Mouse (Mus musculus): ENCODE measurements around the gene Krtap3-1. TPM values are rescaled to one million over a fixed set of nuclear protein-coding genes. Genes with fewer than 3 reads are reported as not detected.

Krtap3-1 gene
- total RNA-seq, 2 experiments from 2014 or later = not detected

DNA sequence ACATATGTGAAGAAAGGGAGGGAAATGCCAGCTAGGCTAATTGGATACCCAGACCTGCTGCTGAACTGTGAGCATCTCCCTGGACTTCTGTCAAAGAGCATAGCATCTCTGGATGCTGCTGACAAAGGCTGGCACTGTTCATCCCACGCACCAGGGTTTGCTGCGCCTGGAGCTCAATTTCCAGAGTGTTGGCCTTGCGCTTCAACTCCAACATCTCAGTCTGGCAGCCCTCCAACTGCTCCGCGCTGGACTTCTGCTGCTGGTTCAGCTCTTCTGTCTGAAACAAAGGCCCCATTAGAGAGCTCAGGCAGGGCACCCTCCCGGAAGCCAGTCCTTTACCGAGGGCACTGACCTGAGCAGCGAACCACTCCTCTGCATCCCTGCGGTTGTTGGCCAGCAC, 26.7 kb downstream of the Krtap3-1 start:
- intact Hi-C loops (cut with DNase I) = no loop called here
- no peak for DNase-seq

DNA sequence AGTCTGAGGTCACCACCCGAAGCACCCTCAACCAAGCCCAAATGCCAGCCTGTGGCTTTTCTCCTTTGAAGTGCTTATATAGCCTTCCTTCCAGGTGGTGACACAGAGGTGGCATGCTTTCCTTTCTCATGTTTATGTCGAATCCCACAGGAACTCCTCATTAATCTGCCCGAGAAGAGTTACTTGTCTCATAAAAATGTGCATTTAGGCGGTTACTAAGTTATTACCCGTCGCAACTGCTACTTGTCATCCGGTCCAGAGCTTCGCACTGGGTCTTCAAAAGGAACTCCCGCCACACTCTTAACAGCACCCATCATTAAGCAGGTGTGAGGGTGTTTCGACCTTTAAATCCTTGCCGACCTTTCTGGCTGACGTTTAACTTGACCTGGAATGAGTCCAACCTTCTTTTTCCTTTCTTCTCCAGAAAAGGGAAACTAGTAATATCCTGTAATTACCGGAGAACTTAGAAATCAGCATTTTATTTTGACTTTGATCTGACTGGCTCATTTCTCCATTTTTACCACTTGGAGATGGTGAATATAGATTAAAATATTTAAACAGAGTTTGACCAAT, 45.1 kb downstream of the Krtap3-1 start, which contains the start of gene Krt39:
Gene Krt39, minus strand, starts transcription at position 51 of the 573 bp plus-strand sequence.
- DNase-seq = no peak
- intact Hi-C loops (cut with DNase I) = no loop called here

Other genes starting within 250 kb of the Krtap3-1 start
- not detected for gene Krt25, start 243.7 kb downstream of the Krtap3-1 start, total RNA-seq (2021)
- not detected for gene Krt26, start 228.7 kb downstream of the Krtap3-1 start, total RNA-seq (2021)
- gene Krt27, start 215.5 kb downstream of the Krtap3-1 start, total RNA-seq (2021) = not detected
- gene Krt28, start 191.7 kb downstream of the Krtap3-1 start, total RNA-seq (2021) = not detected
- 1 to 10 TPM; 3.3 to 3.5 TPM for gene Krt10, start 177.3 kb downstream of the Krtap3-1 start, total RNA-seq (2021)
- gene Krt12, start 144.4 kb downstream of the Krtap3-1 start, total RNA-seq (2021) = not detected
- under 1 TPM in 1 of 2 experiments, not detected in 1; 0.17 TPM for gene Krt20, start 128.5 kb downstream of the Krtap3-1 start, total RNA-seq (2021)
- gene Krt23, start 73.5 kb downstream of the Krtap3-1 start, total RNA-seq (2021) = not detected
- not detected for gene Krt39, start 45.3 kb downstream of the Krtap3-1 start, total RNA-seq (2021)
- gene Krt40, start 23.5 kb downstream of the Krtap3-1 start, total RNA-seq (2021) = not detected
- not detected for gene Krtap3-3, start 15.8 kb downstream of the Krtap3-1 start, total RNA-seq (2021)
- not detected for gene Krtap3-2, start 9.8 kb downstream of the Krtap3-1 start, total RNA-seq (2021)
- gene Gm11939, start 7.2 kb downstream of the Krtap3-1 start, total RNA-seq (2021) = not detected
- not detected for gene Krtap1-5, start 14.4 kb upstream of the Krtap3-1 start, total RNA-seq (2021)
- gene Krtap1-4, start 17.0 kb upstream of the Krtap3-1 start, total RNA-seq (2021) = not detected
- gene Krtap1-3, start 24.7 kb upstream of the Krtap3-1 start, total RNA-seq (2021) = not detected
- not detected for gene Krtap9-3, start 31.5 kb upstream of the Krtap3-1 start, total RNA-seq (2021)
- gene Gm11938, start 36.7 kb upstream of the Krtap3-1 start, total RNA-seq (2021) = not detected
- gene Gm11937, start 43.6 kb upstream of the Krtap3-1 start, total RNA-seq (2021) = not detected
- gene Krtap2-4, start 48.2 kb upstream of the Krtap3-1 start, total RNA-seq (2021) = not detected
- not detected for gene Gm11562, start 53.8 kb upstream of the Krtap3-1 start, total RNA-seq (2021)
- gene Krtap4-1, start 61.6 kb upstream of the Krtap3-1 start, total RNA-seq (2021) = not detected
- gene Krtap4-2, start 68.5 kb upstream of the Krtap3-1 start, total RNA-seq (2021) = not detected
- not detected for gene Krtap4-7, start 77.5 kb upstream of the Krtap3-1 start, total RNA-seq (2021)
- gene Gm11555, start 83.6 kb upstream of the Krtap3-1 start, total RNA-seq (2021) = not detected
- not detected for gene Gm11563, start 92.3 kb upstream of the Krtap3-1 start, total RNA-seq (2021)
- not detected for gene Krtap4-6, start 99.3 kb upstream of the Krtap3-1 start, total RNA-seq (2021)
- gene Gm14190, start 124.1 kb upstream of the Krtap3-1 start, total RNA-seq (2021) = not detected
- gene Gm14180, start 167.7 kb upstream of the Krtap3-1 start, total RNA-seq (2021) = not detected
- gene Gm11595, start 206.3 kb upstream of the Krtap3-1 start, total RNA-seq (2021) = not detected
- not detected for gene Krtap4-8, start 214.1 kb upstream of the Krtap3-1 start, total RNA-seq (2021)
- not detected for gene Krtap4-9, start 218.6 kb upstream of the Krtap3-1 start, total RNA-seq (2021)
- gene Gm11596, start 226.8 kb upstream of the Krtap3-1 start, total RNA-seq (2021) = not detected
- not detected for gene Gm11569, start 232.3 kb upstream of the Krtap3-1 start, total RNA-seq (2021)
- gene Gm11554, start 237.8 kb upstream of the Krtap3-1 start, total RNA-seq (2021) = not detected
- gene Krtap4-13, start 243.3 kb upstream of the Krtap3-1 start, total RNA-seq (2021) = not detected
- gene Gm11564, start 249.0 kb upstream of the Krtap3-1 start, total RNA-seq (2021) = not detected